Mouse (Mus musculus) midbrain, postnatal 0 days (tissue): ENCODE data around the gene Ttc39a. TPM values are rescaled to one million over a fixed set of nuclear protein-coding genes. Genes with fewer than 3 reads are reported as not detected.

Source experiments
- ATAC-seq: fragments of 200-750 bp; cut with Nextera tagmentation; 2 replicates; pipeline ENCODE4 v1.8.0; 2017; ENCODE audit warnings: moderate number of reproducible peaks, mild to moderate bottlenecking, moderate TSS enrichment, moderate library complexity; ENCODE audit not compliant: low FRiP score
- DNase-seq: peaks from one replicate; pipeline ENCODE4 v3.0.0-alpha.2; 2015; ENCODE audit warnings: low spot score
- H3K27ac ChIP-seq: fragments of 300-500 bp; sonication (generic); 2 replicates; pipeline ENCODE4 v1.5.1; 2014; ENCODE audit warnings: low read depth, mild to moderate bottlenecking, low read length, mixed read lengths
- H3K27me3 ChIP-seq: fragments of 300-500 bp; sonication (generic); 2 replicates; pipeline ENCODE4 v1.6.1; 2014; ENCODE audit warnings: low read length, control low read depth, mixed read lengths; ENCODE audit not compliant: insufficient read depth
- H3K36me3 ChIP-seq: fragments of 300-500 bp; sonication (generic); 2 replicates; pipeline ENCODE4 v1.6.1; 2014; ENCODE audit warnings: low read length, control low read depth, mixed read lengths; ENCODE audit not compliant: insufficient read depth
- H3K4me1 ChIP-seq: fragments of 300-500 bp; sonication (generic); 2 replicates; pipeline ENCODE4 v1.6.1; 2014; ENCODE audit warnings: mild to moderate bottlenecking, control low read depth, antibody characterized with exemption, low read length, mixed read lengths; ENCODE audit not compliant: insufficient read depth
- H3K4me2 ChIP-seq: fragments of 300-500 bp; sonication (generic); 2 replicates; pipeline ENCODE4 v1.6.1; 2014; ENCODE audit warnings: low read depth, mild to moderate bottlenecking, low read length, mixed read lengths; ENCODE audit not compliant: poor library complexity, severe bottlenecking
- H3K4me3 ChIP-seq: fragments of 300-500 bp; sonication (generic); 2 replicates; pipeline ENCODE4 v1.5.1; 2014; ENCODE audit warnings: low read depth, mild to moderate bottlenecking, low read length, moderate library complexity
- H3K9ac ChIP-seq: fragments of 300-500 bp; sonication (generic); replicated peaks from 2 replicates; pipeline ENCODE4 v1.6.1; 2014; ENCODE audit warnings: mild to moderate bottlenecking, low read length, moderate library complexity, mixed read lengths; ENCODE audit not compliant: poor library complexity, severe bottlenecking
- H3K9me3 ChIP-seq: fragments of 300-500 bp; sonication (generic); 2 replicates; pipeline ENCODE4 v1.6.1; 2016; ENCODE audit warnings: low read length, control low read depth
- CTCF ChIP-seq: IDR thresholded peaks from 2 replicates; pipeline ENCODE4 v1.5.1; 2016; ENCODE audit warnings: antibody characterized with exemption, mild to moderate bottlenecking
- WGBS: fragments of 180-500 bp; shearing (Covaris S2); extraction: QIAGEN DNeasy Blood & Tissue Kit; methylation state at CpG from one replicate; pipeline ENCODE4 v1.1.7; 2014; 5-methylcytosine and 5-hydroxymethylcytosine counted together
- polyA plus RNA-seq: library from polyadenylated mRNA; unstranded; fragments of >200 nt; fragmentation: Nextera tagmentation; extraction: Ambion mirVana; gene quantifications from 2 replicates; pipeline ENCODE4 v1.2.1, GENCODE M21; 2015
- total RNA-seq: library from RNA; depleted of rRNA; stranded (reverse); fragments of >200 nt; gene quantifications from 2 replicates; pipeline ENCODE4 v1.2.3, GENCODE M21; 2014

The Ttc39a gene
- total and polyA plus RNA-seq, 2 experiments from 2014 or later: 3.2 to 4.7 TPM

DNA sequence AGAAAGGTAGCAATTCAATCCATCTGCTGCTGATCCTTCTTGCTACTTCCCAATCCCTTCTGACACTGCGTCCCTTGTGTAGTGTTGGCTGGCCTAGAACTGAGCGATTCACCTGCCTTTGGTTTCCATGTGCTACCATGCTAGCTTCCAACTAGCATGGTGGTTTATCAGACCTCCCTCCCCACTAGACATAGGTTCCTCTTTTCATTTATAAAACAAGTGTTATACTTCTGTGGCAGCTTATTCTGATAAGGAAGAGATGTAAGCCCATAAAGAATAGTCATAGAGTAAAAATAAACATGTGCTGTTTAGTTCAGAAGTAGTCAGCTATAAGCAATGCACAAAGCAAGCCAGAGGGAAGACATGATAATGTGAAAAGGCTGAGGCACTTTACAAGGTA is 42.1 kb downstream of the Ttc39a start:
- H3K4me1 ChIP-seq: no peaks in the 10 kb centered on the region
- H3K4me2 ChIP-seq: no peak overlapping the region
- no peaks in the 10 kb centered on the region for H3K9me3 ChIP-seq
- ATAC-seq (no peak), DNase-seq (no peak)
- no peak overlapping the region for H3K9ac ChIP-seq
- H3K27me3 ChIP-seq: no peaks in the 10 kb centered on the region
- no peak overlapping the region for H3K27ac ChIP-seq
- 98% methylated on average over 2 of the region's 2 CpGs for WGBS
- no peak for TF ChIP-seq CTCF
- no peak overlapping the region for H3K4me3 ChIP-seq
- H3K36me3 ChIP-seq: peaks cover 6% of the 10 kb centered on the region; the same call in 1 of the 2 replicates

DNA sequence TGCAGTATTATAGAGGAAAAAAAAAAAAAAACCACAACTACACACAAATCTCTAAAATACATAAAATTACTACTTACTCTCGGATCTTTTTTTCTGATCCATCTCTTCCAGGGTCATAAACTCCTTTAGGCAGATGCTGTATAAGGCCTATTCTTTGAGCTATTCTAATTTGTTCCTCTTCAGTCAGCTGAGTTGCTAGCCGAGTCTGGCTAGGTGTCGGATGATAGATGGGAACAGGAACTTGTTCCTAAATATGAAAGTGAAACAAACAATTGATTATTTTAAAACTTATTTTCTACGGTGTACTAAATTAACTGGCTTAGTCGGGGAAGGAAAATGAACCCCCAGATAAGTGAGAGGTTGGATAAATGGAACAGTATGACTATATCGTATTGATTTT is 50.4 kb downstream of the Ttc39a start:
- no peaks in the 10 kb centered on the region for H3K27me3 ChIP-seq
- H3K9me3 ChIP-seq: no peaks in the 10 kb centered on the region
- no peak overlapping the region for H3K4me2 ChIP-seq
- 92% methylated on average over 6 of the region's 6 CpGs for WGBS
- no peaks in the 10 kb centered on the region; the same call in 1 of the 2 replicates for H3K36me3 ChIP-seq
- DNase-seq (no peak), ATAC-seq (no peak)
- no peak overlapping the region for H3K27ac ChIP-seq
- H3K4me1 ChIP-seq: no peaks in the 10 kb centered on the region
- no peak overlapping the region for H3K4me3 ChIP-seq
- TF ChIP-seq CTCF: no peak
- no peak overlapping the region for H3K9ac ChIP-seq

DNA sequence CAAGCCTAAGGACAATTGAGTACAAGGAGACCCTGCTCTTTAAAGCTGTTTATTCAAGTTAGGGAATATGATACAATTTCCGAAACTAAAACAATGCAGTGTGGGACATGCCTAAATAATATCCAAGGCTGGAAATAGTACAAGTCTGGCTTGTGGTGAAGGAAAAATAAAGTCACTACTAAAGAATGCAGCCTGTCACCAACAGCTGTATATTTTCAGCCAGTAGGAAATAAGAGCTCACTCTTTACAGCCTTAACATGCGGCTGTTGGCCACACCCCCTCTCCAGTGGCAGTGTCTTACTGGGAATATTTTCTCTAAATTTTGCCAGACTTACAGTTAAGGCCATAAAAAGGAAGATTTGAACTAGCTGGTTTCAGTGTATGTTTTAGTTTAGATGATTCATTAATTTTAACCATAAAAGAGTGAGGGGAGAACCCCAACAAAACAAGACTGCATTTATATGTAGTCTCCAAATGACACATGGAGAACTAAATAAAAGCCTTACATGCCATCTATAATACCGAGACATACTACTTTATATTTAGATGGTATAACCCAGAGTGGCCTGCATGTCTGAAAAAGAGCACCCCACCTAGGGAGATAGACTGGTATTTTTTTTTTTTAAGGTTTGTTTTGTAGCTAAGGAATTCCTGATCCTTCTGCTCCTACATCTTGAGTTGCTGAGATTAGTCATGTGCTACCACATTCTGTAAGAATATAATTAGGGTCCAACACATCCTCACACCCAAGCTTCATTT is 54.2 kb downstream of the Ttc39a start:
- H3K9me3 ChIP-seq: no peaks in the 10 kb centered on the region
- H3K9ac ChIP-seq: no peak overlapping the region
- no peaks in the 10 kb centered on the region for H3K27me3 ChIP-seq
- WGBS: 70% methylated on average over 3 of the region's 3 CpGs
- H3K36me3 ChIP-seq: no peaks in the 10 kb centered on the region
- DNase-seq (no peak), ATAC-seq (no peak)
- no peaks in the 10 kb centered on the region for H3K4me1 ChIP-seq
- no peak for TF ChIP-seq CTCF
- H3K27ac ChIP-seq: no peak overlapping the region
- H3K4me2 ChIP-seq: no peak overlapping the region
- H3K4me3 ChIP-seq: no peak overlapping the region

DNA sequence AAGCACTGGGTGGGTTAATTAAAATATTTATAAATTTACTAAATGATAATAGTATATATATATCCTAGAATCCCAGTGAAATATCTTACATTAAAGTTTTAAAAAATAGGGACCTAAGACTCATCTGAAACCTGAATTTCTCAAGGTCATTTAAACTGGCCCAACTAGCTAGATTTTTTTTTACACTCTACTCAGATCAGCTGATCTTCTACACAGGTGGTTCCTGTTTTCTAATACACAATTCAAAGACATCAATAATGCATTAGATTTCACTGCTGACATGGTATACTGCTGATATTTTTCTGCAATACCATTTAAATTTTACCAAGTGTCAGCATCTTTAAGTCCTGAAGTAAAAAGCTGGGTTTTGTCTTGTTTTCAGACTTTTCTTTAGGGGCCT is 57.5 kb downstream of the Ttc39a start:
- Histone ChIP-seq H3K4me3 (no peak overlapping the region), H3K9me3 (no peaks in the 10 kb centered on the region), H3K9ac (no peak overlapping the region), H3K27ac (no peak overlapping the region), H3K27me3 (no peaks in the 10 kb centered on the region), H3K36me3 (no peaks in the 10 kb centered on the region), H3K4me1 (no peaks in the 10 kb centered on the region), H3K4me2 (no peak overlapping the region)
- no peak for ATAC-seq
- DNase-seq: no peak
- TF ChIP-seq CTCF: no peak

DNA sequence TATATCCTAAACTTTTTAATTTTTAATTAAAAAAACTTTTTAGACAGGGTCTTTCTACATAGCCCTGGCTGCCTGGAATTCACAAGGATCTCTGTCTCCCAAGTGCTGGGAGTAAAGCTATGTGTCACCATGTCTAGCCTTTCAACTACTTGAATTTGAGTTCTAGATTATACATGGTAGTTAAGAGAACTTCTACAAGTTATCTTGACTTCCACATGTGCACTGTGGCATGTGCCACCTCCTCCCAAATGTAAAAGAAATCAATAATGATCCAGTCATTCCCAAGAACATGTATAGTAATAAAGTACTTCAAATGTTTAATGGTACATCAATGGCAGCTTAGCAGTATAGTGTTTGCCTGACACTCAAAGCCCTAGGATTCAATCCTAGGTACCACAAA is 61.3 kb downstream of the Ttc39a start:
- ATAC-seq (no peak), DNase-seq (no peak)

DNA sequence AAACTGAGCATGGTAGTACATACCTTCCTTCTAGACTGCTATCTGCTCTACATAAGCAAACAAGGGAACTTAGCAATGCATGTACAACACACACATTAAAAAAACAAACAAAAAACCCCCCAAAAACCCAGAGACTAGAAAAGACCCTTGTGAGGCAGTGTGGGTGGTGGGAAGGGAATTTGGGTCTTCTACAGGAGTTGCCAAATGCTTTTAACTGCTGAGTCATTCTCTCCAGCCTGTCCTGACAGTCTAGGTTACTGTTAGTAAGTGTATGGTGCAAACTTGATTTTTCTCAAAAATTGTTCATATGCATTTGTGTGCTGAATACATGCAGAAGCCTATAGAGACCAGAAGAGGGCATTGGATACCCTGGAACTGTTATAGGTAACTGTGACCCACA is 65.2 kb downstream of the Ttc39a start:
- Histone ChIP-seq H3K27ac (no peak overlapping the region), H3K36me3 (no peaks in the 10 kb centered on the region), H3K9ac (no peak overlapping the region), H3K27me3 (no peaks in the 10 kb centered on the region), H3K4me2 (no peak overlapping the region), H3K4me1 (no peaks in the 10 kb centered on the region; the same call in 1 of the 2 replicates), H3K9me3 (no peaks in the 10 kb centered on the region), H3K4me3 (no peak overlapping the region)
- peak; percentile 15; the same call in 1 of the 2 replicates for TF ChIP-seq CTCF
- no peak for ATAC-seq
- no peak for DNase-seq

More for the DNA sequence above, 61.3 kb downstream of the Ttc39a start:
- no peak overlapping the region for H3K4me2 ChIP-seq
- no peak overlapping the region for H3K4me3 ChIP-seq
- TF ChIP-seq CTCF: no peak
- H3K27me3 ChIP-seq: no peaks in the 10 kb centered on the region
- H3K4me1 ChIP-seq: no peaks in the 10 kb centered on the region
- H3K9ac ChIP-seq: no peak overlapping the region
- no peak overlapping the region for H3K27ac ChIP-seq
- H3K36me3 ChIP-seq: no peaks in the 10 kb centered on the region
- H3K9me3 ChIP-seq: no peaks in the 10 kb centered on the region
